Mouse (Mus musculus) stomach, postnatal 0 days (tissue): ENCODE data around the gene Fcrlb. TPM values are rescaled to one million over a fixed set of nuclear protein-coding genes. Genes with fewer than 3 reads are reported as not detected.

ENCODE experiments used
- ATAC-seq: fragments of 200-750 bp; cut with Nextera tagmentation; 2 replicates; pipeline ENCODE4 v1.8.0; 2017; ENCODE audit not compliant: low FRiP score, low TSS enrichment
- DNase-seq: peaks from one replicate; pipeline ENCODE4 v3.0.0-alpha.2; 2016; ENCODE audit warnings: low spot score
- H3K27ac ChIP-seq: fragments of 300-500 bp; sonication (generic); replicated peaks from 2 replicates; pipeline ENCODE4 v1.5.1; 2014; ENCODE audit warnings: mild to moderate bottlenecking, control low read depth
- H3K27me3 ChIP-seq: fragments of 300-500 bp; sonication (generic); 2 replicates; pipeline ENCODE4 v1.6.1; 2014; ENCODE audit warnings: low read length; ENCODE audit not compliant: control insufficient read depth, insufficient read depth
- H3K36me3 ChIP-seq: fragments of 300-500 bp; sonication (generic); 2 replicates; pipeline ENCODE4 v1.6.1; 2014; ENCODE audit warnings: low read length, mixed read lengths; ENCODE audit not compliant: control insufficient read depth, insufficient read depth
- H3K4me1 ChIP-seq: fragments of 300-500 bp; sonication (generic); replicated peaks from 2 replicates; pipeline ENCODE4 v1.6.1; 2014; ENCODE audit warnings: antibody characterized with exemption; ENCODE audit not compliant: control insufficient read depth, insufficient read depth
- H3K4me2 ChIP-seq: fragments of 300-500 bp; sonication (generic); replicated peaks from 2 replicates; pipeline ENCODE4 v1.6.1; 2014; ENCODE audit warnings: low read depth, mild to moderate bottlenecking, control low read depth, moderate library complexity
- H3K4me3 ChIP-seq: fragments of 300-500 bp; sonication (generic); 2 replicates; pipeline ENCODE4 v1.5.1; 2014; ENCODE audit warnings: low read depth, low read length, control low read depth
- H3K9ac ChIP-seq: fragments of 300-500 bp; sonication (generic); 2 replicates; pipeline ENCODE4 v1.6.1; 2014; ENCODE audit warnings: mild to moderate bottlenecking, low read length, control low read depth, mixed read lengths
- H3K9me3 ChIP-seq: fragments of 300-500 bp; sonication (generic); 2 replicates; pipeline ENCODE4 v1.6.1; 2016; ENCODE audit warnings: low read length; ENCODE audit not compliant: control insufficient read depth
- CTCF ChIP-seq: IDR thresholded peaks from 2 replicates; pipeline ENCODE4 v1.5.1; 2016; ENCODE audit warnings: antibody characterized with exemption, low read depth, mild to moderate bottlenecking, moderate library complexity
- EP300 ChIP-seq: optimal IDR thresholded peaks from 2 replicates; pipeline ENCODE3; 2016; ENCODE audit warnings: antibody characterized with exemption
- WGBS: fragments of 180-500 bp; shearing (Covaris S2); extraction: QIAGEN DNeasy Blood & Tissue Kit; methylation state at CpG from one replicate; pipeline ENCODE4 v1.1.7; 2014; 5-methylcytosine and 5-hydroxymethylcytosine counted together
- polyA plus RNA-seq: library from polyadenylated mRNA; unstranded; fragments of >200 nt; fragmentation: Nextera tagmentation; extraction: Ambion mirVana; gene quantifications from 2 replicates; pipeline ENCODE4 v1.2.1, GENCODE M21; 2015

The Fcrlb gene
- polyA plus RNA-seq, 1 experiment from 2014 or later, result 0.12 TPM

DNA sequence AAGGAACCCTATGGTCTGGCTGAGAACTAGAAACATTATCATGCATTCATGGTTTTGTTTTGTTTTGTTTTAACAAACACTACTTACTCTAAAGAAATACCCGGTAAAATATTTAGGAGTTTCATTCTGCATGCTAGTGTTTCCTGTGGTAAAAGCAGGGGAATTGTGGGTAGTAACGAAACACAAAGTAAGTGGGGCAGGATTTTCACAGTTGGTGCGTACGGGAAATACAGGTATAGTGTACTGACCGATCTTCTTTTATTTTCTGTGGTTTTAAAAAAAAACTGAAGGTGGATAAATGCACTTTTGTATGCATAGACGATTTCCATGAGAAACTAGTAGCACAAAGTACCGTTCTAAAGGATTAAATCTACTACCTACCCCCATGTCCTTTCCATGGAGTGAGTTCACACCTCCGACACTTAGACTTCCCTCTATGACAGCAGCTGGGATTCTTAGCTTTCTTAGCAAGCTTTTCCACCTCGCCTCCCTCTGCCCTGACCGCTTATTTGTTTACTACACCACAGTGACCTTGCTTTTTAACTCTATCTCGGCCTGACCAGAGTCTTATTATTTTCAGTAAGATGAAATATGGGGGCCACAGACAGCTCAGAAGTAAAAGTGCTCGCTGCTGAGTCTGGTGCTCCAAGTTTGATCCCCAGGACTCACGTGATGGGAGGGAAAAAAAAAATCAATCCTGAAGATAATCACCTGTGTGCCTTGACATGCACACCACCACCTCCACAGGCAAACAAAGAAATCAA lies 50.9 kb downstream of the Fcrlb start:
- Histone ChIP-seq H3K9ac (no peak overlapping the region), H3K4me3 (no peak overlapping the region), H3K27ac (no peak overlapping the region), H3K36me3 (no peaks in the 10 kb centered on the region), H3K4me1 (0 out of 2 replicates have a peak, but pooled peaks cover 3% of the 10 kb centered on the region), H3K4me2 (0 out of 2 replicates have a peak overlapping the region, but pooled peaks have one; percentile 8), H3K9me3 (no peaks in the 10 kb centered on the region), H3K27me3 (no peaks in the 10 kb centered on the region)
- no peak for TF ChIP-seq EP300
- no peak for TF ChIP-seq CTCF
- ATAC-seq, result no peak
- WGBS, result 46% methylated on average over 13 of the region's 13 CpGs
- DNase-seq, result no peak

GRCm38 (mm10) chr1:170858872-170859271 lies 53.9 kb downstream of the Fcrlb start:
- 56% methylated on average over 2 of the region's 2 CpGs for WGBS

DNA sequence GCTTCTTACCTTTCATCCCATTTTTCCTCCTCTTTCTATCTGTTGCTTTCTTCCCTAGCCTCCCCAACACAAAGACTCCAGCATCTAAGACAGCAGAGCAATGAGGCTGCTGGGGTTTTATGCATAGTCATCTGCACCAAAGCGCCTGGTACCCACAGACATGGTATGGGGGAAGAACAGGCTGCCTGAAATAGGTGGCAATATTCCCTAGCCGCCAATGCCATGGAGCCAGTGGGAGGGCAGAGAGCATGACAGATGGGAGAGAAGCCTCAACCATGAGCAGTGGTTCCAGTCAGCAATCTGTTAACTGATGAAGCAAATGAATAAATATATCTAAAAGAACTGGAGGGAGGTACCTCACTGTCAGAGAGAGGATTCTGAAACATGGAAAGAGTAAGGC lies 55.4 kb downstream of the Fcrlb start:
- Histone ChIP-seq H3K9me3 (no peaks in the 10 kb centered on the region), H3K4me1 (no peaks in the 10 kb centered on the region), H3K27me3 (no peaks in the 10 kb centered on the region), H3K27ac (no peak overlapping the region), H3K9ac (no peak overlapping the region), H3K36me3 (no peaks in the 10 kb centered on the region), H3K4me3 (no peak overlapping the region), H3K4me2 (no peak overlapping the region)
- TF ChIP-seq EP300 (no peak), CTCF (no peak)
- DNase-seq (no peak), ATAC-seq (no peak)
- 78% methylated on average over 2 of the region's 2 CpGs for WGBS

More at GRCm38 (mm10) chr1:170858872-170859271, 53.9 kb downstream of the Fcrlb start:
- H3K4me1 ChIP-seq, result no peaks in the 10 kb centered on the region
- no peak overlapping the region for H3K9ac ChIP-seq
- no peak overlapping the region for H3K4me2 ChIP-seq
- no peaks in the 10 kb centered on the region for H3K36me3 ChIP-seq
- no peak overlapping the region for H3K4me3 ChIP-seq
- ATAC-seq, result no peak
- no peak overlapping the region for H3K27ac ChIP-seq
- no peaks in the 10 kb centered on the region for H3K27me3 ChIP-seq
- TF ChIP-seq EP300 (no peak), CTCF (no peak)
- DNase-seq, result no peak
- no peaks in the 10 kb centered on the region for H3K9me3 ChIP-seq

Other genes with a start within 250 kb of the Fcrlb start
- 5.6 and 6.2 TPM in 2 replicates for gene Atf6, start 45.2 kb downstream of the Fcrlb start, polyA plus RNA-seq
- gene Gm26620, start 27.9 kb downstream of the Fcrlb start, polyA plus RNA-seq, result 0.67 and 1.4 TPM in 2 replicates
- 23.8 and 23.9 TPM in 2 replicates for gene Dusp12, start 27.4 kb downstream of the Fcrlb start, polyA plus RNA-seq
- 0.29 and 0.38 TPM in 2 replicates for gene Fcrla, start 14.6 kb upstream of the Fcrlb start, polyA plus RNA-seq
- gene Fcgr2b, start 63.6 kb upstream of the Fcrlb start, polyA plus RNA-seq, result 5.3 and 5.6 TPM in 2 replicates
- gene Fcgr4, start 106.0 kb upstream of the Fcrlb start, polyA plus RNA-seq, result 1.1 and 1.2 TPM in 2 replicates
- 17.9 and 21.0 TPM in 2 replicates for gene Fcgr3, start 152.0 kb upstream of the Fcrlb start, polyA plus RNA-seq
- 3.7 and 4.0 TPM in 2 replicates for gene Cfap126, start 201.0 kb upstream of the Fcrlb start, polyA plus RNA-seq
- gene Sdhc, start 237.7 kb upstream of the Fcrlb start, polyA plus RNA-seq, result 238 and 277 TPM in 2 replicates
- 1.5 and 2.7 TPM in 2 replicates for gene Mpz, start 237.8 kb upstream of the Fcrlb start, polyA plus RNA-seq